ENCODE assay signal across 9 mouse cellular contexts in genomic region chr2:92330840-92331239, GRCm38 (mm10). TPM values are rescaled to one million over a fixed set of nuclear protein-coding genes. Genes with fewer than 3 reads are reported as not detected.
DNase-seq lines count a peak whose midpoint lies in the region; ATAC-seq and TF ChIP-seq lines count a peak whose summit lies in the region.
"Had no signal": no experiment of that assay in that cellular context is flagged by ENCODE, and none has a peak within 500 bp of the region (broad histone marks: within the 10 kb centered on the region; RNA-seq: fewer than 3 reads in every experiment).

No protein-coding gene starts in this region.

- no peaks in the 10 kb centered on the region for H3K4me1 ChIP-seq in ES-Bruce4 (ENCODE audit: control insufficient read depth, insufficient read depth, low read length)
- H3K4me1 ChIP-seq in liver, embryonic 14.5 days (replicated peaks; ENCODE audit: control insufficient read depth in 2 of 2, insufficient read depth in 2 of 2, low read length in 1 of 2) = no peaks in the 10 kb centered on the region
- H3K4me1 ChIP-seq: neural tube, embryonic 13.5 days had no signal

- WGBS in liver, embryonic 14.5 days (ENCODE audit: insufficient replicate concordance) = 27% methylated on average over 2 of the region's 2 CpGs

- no peak overlapping the region for H3K27ac ChIP-seq in ES-Bruce4 (ENCODE audit: insufficient read depth, low read length)
- H3K27ac ChIP-seq in liver, embryonic 14.5 days = no peak overlapping the region
- H3K27ac ChIP-seq: neural tube, embryonic 13.5 days had no signal

- no peak overlapping the region for H3K4me2 ChIP-seq in liver, embryonic 14.5 days (ENCODE audit: low read depth)
- H3K4me2 ChIP-seq: neural tube, embryonic 13.5 days had no signal

- no peak overlapping the region for H3K4me3 ChIP-seq in ES-Bruce4 (ENCODE audit: low read depth, low read length)
- H3K4me3 ChIP-seq in liver, embryonic 14.5 days (ENCODE audit: insufficient read depth in 1 of 2, low read depth in 2 of 2, low read length in 2 of 2) = no peak overlapping the region
- H3K4me3 ChIP-seq: neural tube, embryonic 13.5 days had no signal

- TF ChIP-seq CTCF in ES-Bruce4 (IDR thresholded peaks at IDR 0.05; ENCODE audit: low read depth, low read length) = peak; percentile 46
- TF ChIP-seq CTCF in liver, embryonic 14.5 days (IDR thresholded peaks at IDR 0.05; ENCODE audit: low read depth) = peak; percentile 52

- no peak for ATAC-seq in liver, embryonic 14.5 days (ENCODE audit: insufficient read depth)

- H3K9ac ChIP-seq in ES-Bruce4 (ENCODE audit: low read depth, poor library complexity, severe bottlenecking) = no peak overlapping the region
- H3K9ac ChIP-seq in liver, embryonic 14.5 days (replicated peaks) = no peak overlapping the region
- H3K9ac ChIP-seq: neural tube, embryonic 13.5 days had no signal

- DNase-seq in adrenal gland, adult (ENCODE audit: inconsistent age in 2 of 2, low spot score in 1 of 2) = peak; percentile 17 to 80
- DNase-seq in adrenal gland, adult 18-20 months (ENCODE audit: low spot score in 2 of 2) = no peak
- peak; percentile 32 for DNase-seq in kidney, postnatal 10 days
- DNase-seq in kidney, postnatal 14 days = no peak
- DNase-seq in cerebellum, adult 9-11 months = peak; percentile 32
- DNase-seq in liver, embryonic 14.5 days (ENCODE audit: low read depth in 3 of 3, low spot score in 3 of 3) = peak in 1 of 3 experiments; percentile 9
- DNase-seq in splenic B cell, adult 2 months (ENCODE audit: low read depth, low spot score) = peak; percentile 65

- no peaks in the 10 kb centered on the region for H3K9me3 ChIP-seq in ES-Bruce4 (replicated peaks; ENCODE audit: control insufficient read depth, insufficient read depth, low read length, poor library complexity, severe bottlenecking)
- H3K9me3 ChIP-seq in liver, embryonic 14.5 days (ENCODE audit: control insufficient read depth, low read length) = no peaks in the 10 kb centered on the region
- H3K9me3 ChIP-seq: neural tube, embryonic 13.5 days had no signal

- no peak for TF ChIP-seq POLR2A in ES-Bruce4 (IDR thresholded peaks at IDR 0.05; ENCODE audit: insufficient read depth, low read length)

- no peaks in the 10 kb centered on the region for H3K36me3 ChIP-seq in ES-Bruce4 (ENCODE audit: control insufficient read depth, insufficient read depth, low read length, poor library complexity, severe bottlenecking)
- H3K36me3 ChIP-seq in liver, embryonic 14.5 days (replicated peaks; ENCODE audit: control insufficient read depth, insufficient read depth, low read depth) = no peaks in the 10 kb centered on the region; the same call in 1 of the 2 replicates
- H3K36me3 ChIP-seq in splenic B cell, adult 2 months (ENCODE audit: control insufficient read depth, insufficient read depth, low read length, poor library complexity, severe bottlenecking) = peaks cover 16% of the 10 kb centered on the region

- TF ChIP-seq EP300 in ES-Bruce4 (IDR thresholded peaks at IDR 0.05; ENCODE audit: insufficient read depth, low read depth, low read length) = no peak
- TF ChIP-seq EP300 in liver, embryonic 14.5 days (IDR thresholded peaks at IDR 0.05; ENCODE audit: low read depth) = no peak

- no peaks in the 10 kb centered on the region for H3K27me3 ChIP-seq in ES-Bruce4 (ENCODE audit: control insufficient read depth, insufficient read depth, low read length, poor library complexity, severe bottlenecking)
- no peaks in the 10 kb centered on the region for H3K27me3 ChIP-seq in liver, embryonic 14.5 days (ENCODE audit: control insufficient read depth, insufficient read depth, low read length)
- no peaks in the 10 kb centered on the region for H3K27me3 ChIP-seq in splenic B cell, adult 2 months (ENCODE audit: control insufficient read depth, insufficient read depth, low read length, poor library complexity, severe bottlenecking)
- H3K27me3 ChIP-seq: neural tube, embryonic 13.5 days had no signal

RNA-seq across cellular contexts. Expression of gene Pex16, which starts 43.6 kb away (rescaled TPM):
- 100 to 1,000 TPM in 1 of 2 experiments, 10 to 100 TPM in 1; 90.6 to 183 TPM for total RNA-seq in adrenal gland, adult 18-20 months (2021)
- 7.3 and 7.9 TPM in 2 replicates for polyA plus RNA-seq in ES-Bruce4 (2011; ENCODE audit: insufficient read depth, insufficient read length, low read depth, missing spikeins)
- 14.8 and 15.5 TPM in 2 replicates for polyA plus RNA-seq in liver, embryonic 14.5 days (2012; rRNA removed)
- polyA plus RNA-seq in liver, embryonic 14.5 days (2014; fragmentation: Nextera tagmentation; extraction: Ambion mirVana) = 19.5 and 20.9 TPM in 2 replicates

RNA-seq across cellular contexts. Expression of gene Large2, which starts 43.8 kb away (rescaled TPM):
- total RNA-seq in adrenal gland, adult 18-20 months (2021) = 1 to 10 TPM in 1 of 2 experiments, not detected in 1; 2.7 TPM
- 27.9 and 31.4 TPM in 2 replicates for polyA plus RNA-seq in ES-Bruce4 (2011; ENCODE audit: insufficient read depth, insufficient read length, low read depth, missing spikeins)
- polyA plus RNA-seq in liver, embryonic 14.5 days (2012; rRNA removed) = 3.1 and 3.2 TPM in 2 replicates
- polyA plus RNA-seq in liver, embryonic 14.5 days (2014; fragmentation: Nextera tagmentation; extraction: Ambion mirVana) = 1.9 and 2.3 TPM in 2 replicates

RNA-seq across cellular contexts. Expression of gene 1700029I15Rik, which starts 51.5 kb away (rescaled TPM):
- total RNA-seq in adrenal gland, adult 18-20 months (2021) = 10 to 100 TPM in 1 of 2 experiments, 1 to 10 TPM in 1; 6.6 to 15.3 TPM
- 1.2 TPM in 1 of 2 replicates, not detected in the other for polyA plus RNA-seq in ES-Bruce4 (2011; ENCODE audit: insufficient read depth, insufficient read length, low read depth, missing spikeins)
- 0.63 and 1.1 TPM in 2 replicates for polyA plus RNA-seq in liver, embryonic 14.5 days (2012; rRNA removed)
- polyA plus RNA-seq in liver, embryonic 14.5 days (2014; fragmentation: Nextera tagmentation; extraction: Ambion mirVana) = 0.66 and 0.85 TPM in 2 replicates

Comparison
In these comparisons a context has a peak if more than half of its experiments do, and no peak if none do; other contexts are left out.
1. DNase-seq: peak in adrenal gland, adult (2 of 2), kidney, postnatal 10 days (single experiment), cerebellum, adult 9-11 months (single experiment) and splenic B cell, adult 2 months (single experiment); none in adrenal gland, adult 18-20 months (0 of 2) and kidney, postnatal 14 days (single experiment).